Comparison of ENCODE assay signal across 27 mouse cellular contexts in the genomic region with DNA sequence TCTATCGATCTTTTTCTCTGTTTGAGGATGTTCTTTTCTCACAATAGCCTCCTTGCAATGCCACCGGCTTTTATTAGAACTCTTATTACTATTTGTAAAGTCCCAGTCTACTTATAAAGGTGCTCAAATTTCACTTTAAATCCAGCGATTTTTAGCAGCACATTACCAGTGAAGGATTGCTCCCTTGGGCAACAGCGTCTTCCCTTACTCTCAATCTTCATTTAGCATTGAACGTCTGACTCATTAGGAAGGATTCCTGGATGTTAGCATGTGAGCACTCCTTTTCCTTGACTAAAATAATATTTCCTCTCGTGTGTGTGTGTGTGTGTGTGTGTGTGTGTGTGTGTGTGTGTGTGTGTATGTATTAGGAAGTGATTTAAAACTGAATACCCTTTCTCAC.
"Had no signal": no experiment of that assay in that cellular context is flagged by ENCODE, and none has a peak within 500 bp of the region (broad histone marks: within the 10 kb centered on the region; RNA-seq: fewer than 3 reads in every experiment).

No protein-coding gene starts in this region.

- H3K4me1 ChIP-seq: kidney, embryonic 15.5 days; liver, embryonic 12.5 days; liver, embryonic 15.5 days; lung, embryonic 15.5 days; megakaryocyte, embryonic 14.5 days; neural tube, embryonic 12.5 days had no signal

- H3K9ac ChIP-seq: kidney, embryonic 15.5 days; limb, embryonic 12.5 days; liver, embryonic 12.5 days; liver, embryonic 15.5 days; lung, embryonic 15.5 days; neural tube, embryonic 12.5 days; neural tube, embryonic 15.5 days had no signal

- DNase-seq: kidney, adult 8-10 months; kidney, postnatal 10 days; kidney, postnatal 36 days; layer of hippocampus, postnatal 36 days; liver; lung, adult 18-20 months; lung, postnatal 10 days; lung, postnatal 36 days; midbrain, embryonic 14.5 days; right cerebral cortex, adult 18-20 months; right cerebral cortex, postnatal 14 days; right cerebral cortex, postnatal 4 days; thymus, adult 2 months; thymus, postnatal 14 days; thymus, postnatal 4 days had no signal

- H3K4me3 ChIP-seq: kidney, embryonic 15.5 days; left cerebral cortex, adult 2 months; limb, embryonic 12.5 days; liver, embryonic 12.5 days; liver, embryonic 15.5 days; lung, embryonic 15.5 days; megakaryocyte, embryonic 14.5 days; myocyte; neural tube, embryonic 12.5 days; neural tube, embryonic 15.5 days had no signal

- ATAC-seq: liver, embryonic 12.5 days had no signal

- H3K9me3 ChIP-seq: kidney, embryonic 15.5 days; limb, embryonic 12.5 days; liver, embryonic 12.5 days; liver, embryonic 15.5 days; lung, embryonic 15.5 days; megakaryocyte, embryonic 14.5 days; neural tube, embryonic 12.5 days; neural tube, embryonic 15.5 days had no signal

- H3K27me3 ChIP-seq: kidney, embryonic 15.5 days; limb, embryonic 12.5 days; liver, embryonic 12.5 days; liver, embryonic 15.5 days; lung, embryonic 15.5 days; megakaryocyte, embryonic 14.5 days; neural tube, embryonic 12.5 days; neural tube, embryonic 15.5 days had no signal

- H3K4me2 ChIP-seq: kidney, embryonic 15.5 days; limb, embryonic 12.5 days; liver, embryonic 12.5 days; liver, embryonic 15.5 days; lung, embryonic 15.5 days; midbrain, embryonic 11.5 days; neural tube, embryonic 12.5 days; neural tube, embryonic 15.5 days had no signal

- H3K36me3 ChIP-seq: kidney, embryonic 15.5 days; limb, embryonic 12.5 days; liver, embryonic 12.5 days; liver, embryonic 15.5 days; lung, embryonic 15.5 days; neural tube, embryonic 12.5 days; neural tube, embryonic 15.5 days had no signal

- H3K27ac ChIP-seq: kidney, embryonic 15.5 days; left cerebral cortex, adult 2 months; limb, embryonic 12.5 days; liver, embryonic 12.5 days; liver, embryonic 15.5 days; lung, embryonic 15.5 days; neural tube, embryonic 12.5 days; neural tube, embryonic 15.5 days; stomach, postnatal 0 days had no signal
